Mouse (Mus musculus): ENCODE measurements around the gene Gm14214. TPM values are rescaled to one million over a fixed set of nuclear protein-coding genes. Genes with fewer than 3 reads are reported as not detected.

The Gm14214 gene
- not detected in 2 replicates for polyA plus RNA-seq (2014; fragmentation: Nextera tagmentation; extraction: Ambion mirVana)

DNA sequence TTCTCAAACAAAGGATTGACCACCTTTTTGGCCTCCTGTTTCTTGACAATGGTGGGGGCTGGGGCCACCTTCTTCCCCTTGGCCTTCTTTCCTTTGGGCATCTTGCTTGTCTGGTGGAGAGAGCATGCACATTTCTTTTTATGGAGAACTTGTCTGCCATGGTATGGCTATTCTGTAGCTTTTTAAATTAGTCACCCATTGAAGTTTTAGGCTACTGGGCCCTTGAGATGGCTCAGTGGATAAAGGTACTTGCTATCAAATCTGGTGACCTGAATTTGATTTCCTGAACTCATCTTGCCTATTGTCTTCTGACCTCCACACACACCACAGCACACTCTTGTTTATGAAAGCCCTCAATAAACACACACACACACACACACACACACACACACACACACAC lies at the start of gene Gm14214:
TSS of gene Gm14214 (minus strand) at position 101 of the 400 bp plus-strand sequence.
- no peak within 1 kb of the TSS for H3K4me3 ChIP-seq (ENCODE audit: low read depth, low read length)
- H3K36me3 ChIP-seq (ENCODE audit: control insufficient read depth, insufficient read depth, low read length) = no peaks in the 10 kb centered on the region
- no peak for ATAC-seq (ENCODE audit: insufficient number of reproducible peaks, low FRiP score, low TSS enrichment, low read depth)
- H3K27ac ChIP-seq (replicated peaks; ENCODE audit: low read depth, low read length) = no peak within 1 kb of the TSS
- no peaks in the 10 kb centered on the region for H3K27me3 ChIP-seq (ENCODE audit: control insufficient read depth, insufficient read depth, low read length)
- H3K4me2 ChIP-seq (ENCODE audit: low read depth, severe bottlenecking) = no peak within 1 kb of the TSS
- no peak within 1 kb of the TSS for H3K9ac ChIP-seq (ENCODE audit: low read length)
- DNase-seq (ENCODE audit: low spot score) = no peak
- H3K9me3 ChIP-seq (ENCODE audit: control insufficient read depth, low read length) = no peaks in the 10 kb centered on the region
- no peaks in the 10 kb centered on the region for H3K4me1 ChIP-seq (ENCODE audit: control insufficient read depth, insufficient read depth, low read length)

- no peak overlapping the region for H3K4me3 ChIP-seq (ENCODE audit: low read depth, low read length)
- no peak overlapping the region for H3K4me2 ChIP-seq (ENCODE audit: low read depth, severe bottlenecking)
- H3K27ac ChIP-seq (replicated peaks; ENCODE audit: low read depth, low read length) = no peak overlapping the region
- H3K27me3 ChIP-seq (ENCODE audit: control insufficient read depth, insufficient read depth, low read length) = no peaks in the 10 kb centered on the region
- no peaks in the 10 kb centered on the region for H3K9me3 ChIP-seq (ENCODE audit: control insufficient read depth, low read length)
- H3K36me3 ChIP-seq (ENCODE audit: control insufficient read depth, insufficient read depth, low read length) = no peaks in the 10 kb centered on the region
- ATAC-seq (ENCODE audit: insufficient number of reproducible peaks, low FRiP score, low TSS enrichment, low read depth) = no peak
- peaks cover 3% of the 10 kb centered on the region; the same call in 1 of the 2 replicates for H3K4me1 ChIP-seq (ENCODE audit: control insufficient read depth, insufficient read depth, low read length)
- 80% methylated on average over 1 of the region's 1 CpGs for WGBS
- H3K9ac ChIP-seq (ENCODE audit: low read length) = no peak overlapping the region
- no peak for DNase-seq (ENCODE audit: low spot score)
Measured at GRCm38 (mm10) chr2:154818599-154818998, 48.8 kb upstream of the Gm14214 start.

DNA sequence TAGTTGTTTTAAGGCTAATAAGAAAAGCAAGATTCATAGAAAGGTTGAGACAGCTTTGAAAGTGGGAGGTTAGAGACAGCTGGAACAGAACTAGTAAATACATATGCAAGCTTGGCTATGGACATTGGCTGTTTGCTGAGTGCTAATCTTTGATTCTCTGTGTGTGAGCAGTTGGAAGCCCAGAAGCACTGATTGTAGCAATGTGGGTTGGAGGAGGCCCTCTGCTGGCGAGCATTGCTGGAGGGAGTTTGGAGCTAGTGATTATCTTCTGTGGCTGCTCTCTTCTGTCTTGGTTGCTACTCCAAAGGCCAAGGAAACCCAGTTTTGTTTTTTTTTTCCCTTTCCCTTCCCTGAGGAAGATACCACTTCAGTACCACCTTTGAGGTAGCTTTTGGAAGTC lies 48.0 kb upstream of the Gm14214 start:
- Histone ChIP-seq H3K4me1 (ENCODE audit: control insufficient read depth, insufficient read depth, low read length) (peaks cover 3% of the 10 kb centered on the region; the same call in 1 of the 2 replicates), H3K27me3 (ENCODE audit: control insufficient read depth, insufficient read depth, low read length) (no peaks in the 10 kb centered on the region), H3K27ac (replicated peaks; ENCODE audit: low read depth, low read length) (no peak overlapping the region), H3K9me3 (ENCODE audit: control insufficient read depth, low read length) (no peaks in the 10 kb centered on the region), H3K9ac (ENCODE audit: low read length) (no peak overlapping the region), H3K4me3 (ENCODE audit: low read depth, low read length) (no peak overlapping the region), H3K36me3 (ENCODE audit: control insufficient read depth, insufficient read depth, low read length) (no peaks in the 10 kb centered on the region), H3K4me2 (ENCODE audit: low read depth, severe bottlenecking) (no peak overlapping the region)
- ATAC-seq (ENCODE audit: insufficient number of reproducible peaks, low FRiP score, low TSS enrichment, low read depth) = no peak
- no peak for DNase-seq (ENCODE audit: low spot score)
- WGBS = 35% methylated on average over 1 of the region's 1 CpGs

DNA sequence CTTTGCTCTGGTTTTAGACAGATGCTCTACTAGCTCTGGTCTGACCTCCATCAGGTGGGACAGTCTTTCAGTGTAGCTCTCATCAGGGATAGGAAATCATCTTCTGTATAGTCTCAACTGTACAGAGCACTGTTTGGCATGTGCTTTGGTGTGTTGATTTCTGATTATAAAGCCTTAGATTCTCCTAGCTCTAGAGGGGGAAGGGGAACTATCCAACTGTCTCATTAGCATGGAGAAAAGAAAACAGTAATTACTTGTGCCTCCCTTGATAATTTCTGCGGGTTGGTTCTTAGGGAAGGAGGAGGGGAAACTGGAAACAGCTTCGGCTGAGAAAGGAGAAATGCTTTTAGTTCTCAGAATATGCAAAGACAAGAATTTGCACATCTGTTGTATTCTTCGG lies 47.3 kb upstream of the Gm14214 start:
- no peaks in the 10 kb centered on the region for H3K9me3 ChIP-seq (ENCODE audit: control insufficient read depth, low read length)
- no peak for DNase-seq (ENCODE audit: low spot score)
- 77% methylated on average over 3 of the region's 3 CpGs for WGBS
- H3K4me1 ChIP-seq (ENCODE audit: control insufficient read depth, insufficient read depth, low read length) = peaks cover 3% of the 10 kb centered on the region; the same call in 1 of the 2 replicates
- H3K4me3 ChIP-seq (ENCODE audit: low read depth, low read length) = no peak overlapping the region
- H3K4me2 ChIP-seq (ENCODE audit: low read depth, severe bottlenecking) = no peak overlapping the region
- H3K27ac ChIP-seq (replicated peaks; ENCODE audit: low read depth, low read length) = no peak overlapping the region
- H3K27me3 ChIP-seq (ENCODE audit: control insufficient read depth, insufficient read depth, low read length) = no peaks in the 10 kb centered on the region
- no peak overlapping the region for H3K9ac ChIP-seq (ENCODE audit: low read length)
- no peak for ATAC-seq (ENCODE audit: insufficient number of reproducible peaks, low FRiP score, low TSS enrichment, low read depth)
- H3K36me3 ChIP-seq (ENCODE audit: control insufficient read depth, insufficient read depth, low read length) = no peaks in the 10 kb centered on the region

DNA sequence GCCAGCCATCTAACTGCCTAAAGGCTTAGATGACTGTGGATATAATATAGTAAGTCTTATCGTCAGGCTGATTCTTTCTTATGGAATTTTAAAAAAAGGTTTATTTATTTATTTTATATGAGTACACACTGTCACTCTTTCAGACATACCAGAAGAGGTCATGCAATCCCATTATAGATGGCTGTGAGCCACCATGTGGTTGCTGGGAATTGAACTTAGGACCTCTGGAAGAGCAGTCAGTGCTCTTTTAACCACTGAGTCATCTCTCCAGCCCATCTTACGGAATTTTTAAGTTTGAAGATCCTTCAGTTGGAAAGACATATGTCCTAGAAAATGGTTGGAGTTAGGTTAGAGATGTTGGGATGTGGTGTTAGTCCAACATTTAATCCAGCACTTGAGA lies 43.6 kb upstream of the Gm14214 start:
- Histone ChIP-seq H3K36me3 (ENCODE audit: control insufficient read depth, insufficient read depth, low read length) (no peaks in the 10 kb centered on the region), H3K4me1 (ENCODE audit: control insufficient read depth, insufficient read depth, low read length) (peaks cover 3% of the 10 kb centered on the region; the same call in 1 of the 2 replicates), H3K4me3 (ENCODE audit: low read depth, low read length) (no peak overlapping the region), H3K9ac (ENCODE audit: low read length) (no peak overlapping the region), H3K27ac (replicated peaks; ENCODE audit: low read depth, low read length) (no peak overlapping the region), H3K9me3 (ENCODE audit: control insufficient read depth, low read length) (no peaks in the 10 kb centered on the region), H3K27me3 (ENCODE audit: control insufficient read depth, insufficient read depth, low read length) (no peaks in the 10 kb centered on the region), H3K4me2 (ENCODE audit: low read depth, severe bottlenecking) (no peak overlapping the region)
- 94% methylated on average over 2 of the region's 2 CpGs for WGBS
- ATAC-seq (ENCODE audit: insufficient number of reproducible peaks, low FRiP score, low TSS enrichment, low read depth) = no peak
- no peak for DNase-seq (ENCODE audit: low spot score)

DNA sequence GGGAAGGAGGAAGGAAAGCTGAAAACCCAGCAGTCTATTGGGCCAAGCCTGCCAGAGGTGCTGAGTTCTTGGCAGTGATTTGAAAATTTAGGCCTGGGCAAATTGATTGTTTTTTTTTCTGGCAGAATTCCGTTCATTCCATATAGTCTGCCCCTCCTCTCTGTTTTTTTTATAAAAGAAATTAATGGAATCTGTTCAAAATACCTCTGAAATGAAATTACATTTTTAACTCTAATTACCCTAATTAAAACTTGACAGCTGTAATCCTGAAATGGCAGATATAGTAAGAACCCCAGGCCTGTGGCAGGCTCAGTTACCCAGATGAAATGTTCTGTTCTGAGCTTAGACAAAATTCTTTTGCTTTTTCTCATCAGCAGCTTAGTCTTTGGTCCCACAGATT lies 41.0 kb upstream of the Gm14214 start:
- H3K9me3 ChIP-seq (ENCODE audit: control insufficient read depth, low read length) = no peaks in the 10 kb centered on the region
- DNase-seq (ENCODE audit: low spot score) (no peak), ATAC-seq (ENCODE audit: insufficient number of reproducible peaks, low FRiP score, low TSS enrichment, low read depth) (no peak)
- H3K4me2 ChIP-seq (ENCODE audit: low read depth, severe bottlenecking) = no peak overlapping the region
- peaks cover 2% of the 10 kb centered on the region for H3K4me1 ChIP-seq (ENCODE audit: control insufficient read depth, insufficient read depth, low read length)
- 73% methylated on average over 1 of the region's 1 CpGs for whole genome bisulfite sequencing
- no peaks in the 10 kb centered on the region for H3K27me3 ChIP-seq (ENCODE audit: control insufficient read depth, insufficient read depth, low read length)
- H3K27ac ChIP-seq (replicated peaks; ENCODE audit: low read depth, low read length) = no peak overlapping the region
- no peak overlapping the region for H3K4me3 ChIP-seq (ENCODE audit: low read depth, low read length)
- no peaks in the 10 kb centered on the region for H3K36me3 ChIP-seq (ENCODE audit: control insufficient read depth, insufficient read depth, low read length)
- no peak overlapping the region for H3K9ac ChIP-seq (ENCODE audit: low read length)

GRCm38 (mm10) chr2:154809107-154809762 lies 39.4 kb upstream of the Gm14214 start:
- no peak overlapping the region for H3K9ac ChIP-seq (ENCODE audit: low read length)
- H3K9me3 ChIP-seq (ENCODE audit: control insufficient read depth, low read length) = no peaks in the 10 kb centered on the region
- H3K27me3 ChIP-seq (ENCODE audit: control insufficient read depth, insufficient read depth, low read length) = no peaks in the 10 kb centered on the region
- peaks cover 2% of the 10 kb centered on the region for H3K4me1 ChIP-seq (ENCODE audit: control insufficient read depth, insufficient read depth, low read length)
- DNase-seq (ENCODE audit: low spot score) (no peak), ATAC-seq (ENCODE audit: insufficient number of reproducible peaks, low FRiP score, low TSS enrichment, low read depth) (no peak)
- WGBS = 95% methylated on average over 1 of the region's 1 CpGs
- no peaks in the 10 kb centered on the region for H3K36me3 ChIP-seq (ENCODE audit: control insufficient read depth, insufficient read depth, low read length)
- no peak overlapping the region for H3K4me3 ChIP-seq (ENCODE audit: low read depth, low read length)
- no peak overlapping the region for H3K27ac ChIP-seq (replicated peaks; ENCODE audit: low read depth, low read length)
- no peak overlapping the region for H3K4me2 ChIP-seq (ENCODE audit: low read depth, severe bottlenecking)

DNA sequence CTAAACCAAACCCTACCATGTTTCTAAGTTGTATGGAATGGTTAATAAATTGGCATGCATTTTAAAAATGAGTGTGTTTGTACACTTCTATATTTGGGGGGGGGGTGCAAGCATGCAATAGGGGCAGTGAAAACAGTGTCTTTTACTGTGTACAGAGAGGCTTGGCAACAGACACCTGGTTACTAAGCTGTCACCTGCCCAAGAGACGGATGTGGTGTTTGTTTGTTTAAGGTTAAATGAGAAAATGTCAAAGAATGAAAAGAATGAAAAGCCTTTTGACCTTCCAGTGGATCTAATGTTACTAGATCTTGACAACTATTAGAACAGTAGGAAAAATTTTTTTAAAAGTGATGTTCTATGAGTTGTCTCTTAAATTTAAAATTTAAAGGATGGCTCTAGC lies 37.9 kb upstream of the Gm14214 start:
- no peak overlapping the region for H3K9ac ChIP-seq (ENCODE audit: low read length)
- no peak overlapping the region for H3K27ac ChIP-seq (replicated peaks; ENCODE audit: low read depth, low read length)
- DNase-seq (ENCODE audit: low spot score) (no peak), ATAC-seq (ENCODE audit: insufficient number of reproducible peaks, low FRiP score, low TSS enrichment, low read depth) (no peak)
- no peaks in the 10 kb centered on the region for H3K36me3 ChIP-seq (ENCODE audit: control insufficient read depth, insufficient read depth, low read length)
- no peaks in the 10 kb centered on the region for H3K9me3 ChIP-seq (ENCODE audit: control insufficient read depth, low read length)
- H3K4me2 ChIP-seq (ENCODE audit: low read depth, severe bottlenecking) = no peak overlapping the region
- H3K4me1 ChIP-seq (ENCODE audit: control insufficient read depth, insufficient read depth, low read length) = peaks cover 6% of the 10 kb centered on the region
- WGBS = 72% methylated on average over 1 of the region's 1 CpGs
- H3K27me3 ChIP-seq (ENCODE audit: control insufficient read depth, insufficient read depth, low read length) = no peaks in the 10 kb centered on the region
- H3K4me3 ChIP-seq (ENCODE audit: low read depth, low read length) = no peak overlapping the region

GRCm38 (mm10) chr2:154803845-154804244 lies 34.0 kb upstream of the Gm14214 start:
- H3K27ac ChIP-seq (replicated peaks; ENCODE audit: low read depth, low read length) = no peak overlapping the region
- 74% methylated on average over 4 of the region's 4 CpGs for WGBS
- no peaks in the 10 kb centered on the region for H3K36me3 ChIP-seq (ENCODE audit: control insufficient read depth, insufficient read depth, low read length)
- H3K27me3 ChIP-seq (ENCODE audit: control insufficient read depth, insufficient read depth, low read length) = no peaks in the 10 kb centered on the region
- H3K4me1 ChIP-seq (ENCODE audit: control insufficient read depth, insufficient read depth, low read length) = peaks cover 6% of the 10 kb centered on the region
- DNase-seq (ENCODE audit: low spot score) = no peak
- no peak overlapping the region for H3K9ac ChIP-seq (ENCODE audit: low read length)
- H3K4me2 ChIP-seq (ENCODE audit: low read depth, severe bottlenecking) = no peak overlapping the region
- no peak overlapping the region for H3K4me3 ChIP-seq (ENCODE audit: low read depth, low read length)
- no peaks in the 10 kb centered on the region for H3K9me3 ChIP-seq (ENCODE audit: control insufficient read depth, low read length)
- ATAC-seq (ENCODE audit: insufficient number of reproducible peaks, low FRiP score, low TSS enrichment, low read depth) = no peak

Data from limb, embryonic 11.5 days (tissue).